Mouse (Mus musculus): Measurements from ENCODE around the gene Hoxa5. TPM values are rescaled to one million over a fixed set of nuclear protein-coding genes. Genes with fewer than 3 reads are reported as not detected.

Hoxa5 gene
- polyA plus RNA-seq, 1 experiment = 1.6 TPM

DNA sequence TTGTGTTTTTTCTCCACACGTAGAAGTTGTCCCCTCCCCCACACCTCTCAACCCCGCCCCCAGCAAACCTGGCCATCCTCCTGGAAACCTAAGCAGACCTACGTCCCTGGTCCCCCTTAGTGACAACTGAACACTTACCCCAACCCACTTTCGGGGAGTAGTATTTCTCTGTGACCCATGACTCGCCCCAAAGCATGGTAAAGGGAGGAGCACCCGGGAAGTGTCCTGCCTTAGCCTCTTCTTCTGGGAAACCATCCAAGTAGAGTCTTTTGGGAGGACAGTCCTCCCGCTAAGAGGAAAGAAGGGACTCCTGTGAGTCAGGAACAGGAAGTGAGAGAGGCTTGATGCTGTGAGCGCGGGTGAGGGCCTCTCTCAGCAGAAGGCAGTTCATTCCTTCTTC is 44.4 kb downstream of the Hoxa5 start:
- Histone ChIP-seq H3K4me3 (peak overlapping the region; percentile 86), H3K27me3 (ENCODE audit: control insufficient read depth, insufficient read depth, insufficient read length) (no peaks in the 10 kb centered on the region), H3K79me2 (ENCODE audit: control insufficient read depth, insufficient read depth) (peaks cover 16% of the 10 kb centered on the region), H3ac (ENCODE audit: control insufficient read depth, insufficient read length) (peak overlapping the region; percentile 56), H3K36me3 (ENCODE audit: control insufficient read depth, insufficient read depth) (peaks cover 10% of the 10 kb centered on the region), H3K4me2 (ENCODE audit: low read depth) (peak overlapping the region; percentile 98)
- no peak for TF ChIP-seq E2F4 (IDR thresholded peaks at IDR 0.05; ENCODE audit: insufficient read depth)
- TF ChIP-seq CEBPB (IDR thresholded peaks at IDR 0.05; ENCODE audit: insufficient read depth, poor library complexity, severe bottlenecking) = no peak
- no peak for TF ChIP-seq REST (IDR thresholded peaks at IDR 0.05; ENCODE audit: insufficient read depth, insufficient read length)
- no peak for TF ChIP-seq MAX (IDR thresholded peaks at IDR 0.05; ENCODE audit: low read depth)
- TF ChIP-seq MYOD1 (IDR thresholded peaks at IDR 0.05; ENCODE audit: control insufficient read depth in 1 of 3, insufficient read length in 2 of 3, low read depth in 2 of 3) = no peak
- TF ChIP-seq USF1 (IDR thresholded peaks at IDR 0.05; ENCODE audit: low read depth) = no peak
- TF ChIP-seq TCF3 (IDR thresholded peaks at IDR 0.05; ENCODE audit: insufficient read length, low read depth) = no peak
- no peak for TF ChIP-seq POLR2A (IDR thresholded peaks at IDR 0.05; ENCODE audit: insufficient read length, low read depth)

DNA sequence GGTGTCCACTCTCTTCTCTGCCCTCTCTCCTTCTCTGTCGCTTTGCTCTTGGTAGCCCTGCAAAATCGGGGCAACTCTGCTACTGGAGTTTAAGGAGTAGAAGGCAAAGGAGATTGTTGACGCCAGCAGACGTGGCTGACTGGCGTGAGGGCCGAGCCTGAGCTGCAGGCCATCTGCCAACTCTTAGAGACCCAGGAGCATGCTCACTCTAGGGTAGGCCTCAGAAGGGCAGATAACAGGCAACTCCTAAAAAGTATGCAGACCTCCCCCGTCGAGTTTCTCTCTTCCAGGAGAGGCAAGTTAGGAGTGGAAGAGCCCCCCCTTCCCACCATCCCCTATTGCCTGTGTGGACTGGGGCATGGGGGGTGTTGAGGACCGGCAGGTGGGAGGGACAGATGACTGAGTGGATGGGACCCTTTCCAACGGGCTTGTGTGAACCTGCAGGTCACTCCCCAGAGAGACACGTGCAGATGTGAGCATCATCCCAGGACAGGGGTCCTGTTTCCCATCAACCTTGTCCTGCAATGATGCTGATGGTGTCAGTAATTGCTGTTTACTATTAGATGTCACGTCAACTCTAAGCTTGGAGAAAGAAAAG is 45.1 kb downstream of the Hoxa5 start:
- no peaks in the 10 kb centered on the region for H3K27me3 ChIP-seq (ENCODE audit: control insufficient read depth, insufficient read depth, insufficient read length)
- H3K4me2 ChIP-seq (ENCODE audit: low read depth) = peak overlapping the region; percentile 98
- TF ChIP-seq POLR2AphosphoS2 (IDR thresholded peaks at IDR 0.05; ENCODE audit: insufficient read length, low read depth) (no peak), POLR2A (IDR thresholded peaks at IDR 0.05; ENCODE audit: insufficient read length, low read depth) (peak; percentile 14), REST (IDR thresholded peaks at IDR 0.05; ENCODE audit: insufficient read depth, insufficient read length) (no peak), MYOG (IDR thresholded peaks at IDR 0.05; ENCODE audit: control insufficient read depth in 1 of 3, insufficient read depth in 1 of 3, insufficient read length in 2 of 3, low read depth in 2 of 3) (no peak)
- peak overlapping the region; percentile 56 for H3ac ChIP-seq (ENCODE audit: control insufficient read depth, insufficient read length)
- peak overlapping the region; percentile 86 for H3K4me3 ChIP-seq
- H3K79me2 ChIP-seq (ENCODE audit: control insufficient read depth, insufficient read depth) = peaks cover 16% of the 10 kb centered on the region
- peaks cover 10% of the 10 kb centered on the region for H3K36me3 ChIP-seq (ENCODE audit: control insufficient read depth, insufficient read depth)

DNA sequence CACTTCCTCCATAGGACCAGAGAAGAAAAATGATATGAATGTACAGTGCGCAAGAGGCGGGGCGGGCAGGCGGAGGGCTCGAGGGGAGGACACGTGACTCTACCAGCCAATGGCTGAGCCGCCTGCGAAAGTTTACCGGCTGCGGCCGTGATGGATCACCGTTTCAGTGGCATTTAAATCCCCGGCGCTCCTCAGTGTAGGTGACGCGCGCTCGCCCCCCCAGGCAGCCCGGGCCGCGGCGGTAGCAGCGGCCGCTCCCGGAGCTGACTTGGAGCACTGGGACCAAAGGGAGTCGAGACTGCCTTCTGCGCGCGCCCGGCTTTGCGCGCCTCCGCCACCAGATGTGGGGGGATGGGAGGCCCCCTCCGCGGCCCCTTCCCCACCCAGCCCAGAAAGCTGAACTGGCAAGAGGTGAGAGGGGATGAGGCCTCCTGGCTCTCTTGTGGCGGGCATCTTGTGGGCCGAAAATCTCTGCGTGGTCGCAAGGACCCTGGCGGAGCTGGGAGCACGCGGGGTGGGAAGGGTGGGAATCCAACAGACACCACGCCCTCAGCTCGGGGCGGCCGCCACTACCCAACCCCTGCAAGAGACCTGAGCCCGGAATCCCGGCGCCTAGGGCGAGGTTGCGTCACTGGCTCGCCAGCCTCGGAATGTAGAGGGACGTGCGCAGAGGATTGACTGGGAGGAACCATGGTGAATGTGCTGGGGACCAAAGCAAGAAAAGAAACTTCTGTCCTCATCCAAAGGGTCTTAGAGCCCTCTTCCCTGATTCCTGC is 45.9 kb downstream of the Hoxa5 start, which contains the start of gene Hoxa1:
Gene Hoxa1 (minus strand): TSS at position 42 of the 776 bp plus-strand sequence.
- Histone ChIP-seq H3K79me2 (ENCODE audit: control insufficient read depth, insufficient read depth) (peaks cover 16% of the 10 kb centered on the region), H3K4me2 (ENCODE audit: low read depth) (peak within 1 kb of the TSS; percentile 98), H3ac (ENCODE audit: control insufficient read depth, insufficient read length) (peak within 1 kb of the TSS; percentile 56), H3K27me3 (ENCODE audit: control insufficient read depth, insufficient read depth, insufficient read length) (no peaks in the 10 kb centered on the region), H3K36me3 (ENCODE audit: control insufficient read depth, insufficient read depth) (peaks cover 10% of the 10 kb centered on the region), H3K4me3 (peak within 1 kb of the TSS; percentile 86)
- no peak for TF ChIP-seq SRF (IDR thresholded peaks at IDR 0.05; ENCODE audit: control insufficient read depth, insufficient read length, low read depth)
- no peak for TF ChIP-seq REST (IDR thresholded peaks at IDR 0.05; ENCODE audit: insufficient read depth, insufficient read length)
- no peak for TF ChIP-seq MAX (IDR thresholded peaks at IDR 0.05; ENCODE audit: low read depth)
- TF ChIP-seq TCF12 (IDR thresholded peaks at IDR 0.05; ENCODE audit: insufficient read depth, poor library complexity, severe bottlenecking) = no peak
- peak; percentile 73 for TF ChIP-seq POLR2AphosphoS2 (IDR thresholded peaks at IDR 0.05; ENCODE audit: insufficient read length, low read depth)
- TF ChIP-seq POLR2A (IDR thresholded peaks at IDR 0.05; ENCODE audit: insufficient read length, low read depth) = peak; percentile 66
- TF ChIP-seq CEBPB (IDR thresholded peaks at IDR 0.05; ENCODE audit: insufficient read depth, poor library complexity, severe bottlenecking) = peak; percentile 89
- TF ChIP-seq MYOD1 (IDR thresholded peaks at IDR 0.05; ENCODE audit: control insufficient read depth in 1 of 3, insufficient read length in 2 of 3, low read depth in 2 of 3) = no peak
- peak in 1 of 3 experiments; percentile 44 for TF ChIP-seq MYOG (IDR thresholded peaks at IDR 0.05; ENCODE audit: control insufficient read depth in 1 of 3, insufficient read depth in 1 of 3, insufficient read length in 2 of 3, low read depth in 2 of 3)
- TF ChIP-seq USF1 (IDR thresholded peaks at IDR 0.05; ENCODE audit: low read depth) = peak; percentile 85
- no peak for TF ChIP-seq E2F4 (IDR thresholded peaks at IDR 0.05; ENCODE audit: insufficient read depth)
- no peak for TF ChIP-seq TCF3 (IDR thresholded peaks at IDR 0.05; ENCODE audit: insufficient read length, low read depth)

GRCm38 (mm10) chr6:52157466-52158275 is 46.7 kb downstream of the Hoxa5 start:
- H3K27me3 ChIP-seq (ENCODE audit: control insufficient read depth, insufficient read depth, insufficient read length) = no peaks in the 10 kb centered on the region
- peak overlapping the region; percentile 86 for H3K4me3 ChIP-seq
- H3K79me2 ChIP-seq (ENCODE audit: control insufficient read depth, insufficient read depth) = peaks cover 16% of the 10 kb centered on the region
- H3ac ChIP-seq (ENCODE audit: control insufficient read depth, insufficient read length) = peak overlapping the region; percentile 56
- TF ChIP-seq MYOD1 (IDR thresholded peaks at IDR 0.05; ENCODE audit: control insufficient read depth in 1 of 3, insufficient read length in 2 of 3, low read depth in 2 of 3) (peak in 1 of 3 experiments; percentile 46), REST (IDR thresholded peaks at IDR 0.05; ENCODE audit: insufficient read depth, insufficient read length) (no peak), MYOG (IDR thresholded peaks at IDR 0.05; ENCODE audit: control insufficient read depth in 1 of 3, insufficient read depth in 1 of 3, insufficient read length in 2 of 3, low read depth in 2 of 3) (peak in 2 of 3 experiments; percentile 15 to 26), MAX (IDR thresholded peaks at IDR 0.05; ENCODE audit: low read depth) (no peak)
- H3K4me2 ChIP-seq (ENCODE audit: low read depth) = peak overlapping the region; percentile 98
- H3K36me3 ChIP-seq (ENCODE audit: control insufficient read depth, insufficient read depth) = peaks cover 3% of the 10 kb centered on the region
